Mouse (Mus musculus): Measurements from ENCODE around the gene Slc33a1.

The Slc33a1 gene

DNA sequence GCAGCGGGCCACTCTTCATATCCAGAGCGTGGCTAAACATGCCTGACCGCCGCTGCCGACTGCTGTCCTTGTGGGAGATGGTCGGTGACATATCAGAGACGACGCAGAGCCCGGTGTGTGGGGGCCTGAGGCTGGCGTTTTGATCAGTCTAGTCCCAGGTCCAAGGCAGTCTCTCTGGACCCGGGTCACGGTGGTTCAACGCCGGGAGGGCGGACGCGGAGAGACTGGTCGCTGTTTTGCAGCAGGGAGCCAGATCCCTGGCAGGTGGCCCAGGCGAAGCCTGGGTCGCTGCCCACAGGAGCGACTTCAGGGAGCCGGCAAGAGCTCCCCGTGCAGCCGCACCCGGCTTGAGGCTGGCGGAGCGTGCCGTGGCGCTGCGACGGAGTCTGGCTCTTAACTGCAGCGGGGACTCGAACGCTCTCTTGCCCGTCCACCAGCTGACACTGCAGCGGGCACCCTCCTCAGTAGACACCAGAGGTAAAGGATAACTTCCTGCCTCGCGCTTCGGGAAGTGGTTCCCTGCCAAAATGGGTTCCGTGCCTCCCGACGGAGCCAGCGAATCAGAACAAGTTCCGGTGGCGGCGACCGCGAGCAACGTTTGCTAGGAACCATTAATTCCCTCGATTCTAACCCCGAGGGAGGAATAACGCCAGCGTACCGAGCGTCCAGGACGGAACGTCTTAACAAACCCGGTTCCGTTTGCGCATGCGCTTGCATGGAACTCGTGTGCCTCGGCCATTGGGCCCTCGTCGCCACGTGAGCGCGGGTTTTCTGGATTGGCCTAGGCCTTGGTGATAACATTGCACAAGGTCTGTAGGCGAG is at the start of gene Slc33a1:
Gene Slc33a1 (minus strand): TSS at position 669 of the 822 bp plus-strand sequence.
- peak; percentile 100 for DNase-seq (ENCODE audit: low spot score)

GRCm38 (mm10) chr3:63988722-63989440 is 24.3 kb upstream of the Slc33a1 start:
- DNase-seq (ENCODE audit: low spot score): no peak

DNA sequence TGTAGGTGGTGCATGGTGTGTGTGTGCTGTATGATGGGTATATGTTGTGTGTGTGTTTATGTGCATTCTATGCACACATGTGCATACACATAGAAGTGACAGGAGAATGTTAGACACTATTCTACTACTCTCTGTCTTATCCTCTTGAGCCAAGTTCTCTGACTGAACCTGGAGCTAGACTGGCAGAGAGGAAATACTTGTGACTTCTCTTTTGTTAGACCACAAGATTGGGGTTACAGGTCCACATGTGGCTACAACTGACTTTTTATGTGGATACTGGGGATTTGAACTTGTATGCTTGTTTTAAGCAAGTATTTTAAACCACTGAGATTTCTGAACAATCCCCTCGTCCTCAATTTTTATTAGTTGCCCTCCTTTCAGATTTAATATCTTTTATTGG is 22.1 kb upstream of the Slc33a1 start:
- DNase-seq (ENCODE audit: low spot score): no peak

GRCm38 (mm10) chr3:63977895-63978294 is 13.3 kb upstream of the Slc33a1 start:
- no peak for DNase-seq (ENCODE audit: low spot score)

DNA sequence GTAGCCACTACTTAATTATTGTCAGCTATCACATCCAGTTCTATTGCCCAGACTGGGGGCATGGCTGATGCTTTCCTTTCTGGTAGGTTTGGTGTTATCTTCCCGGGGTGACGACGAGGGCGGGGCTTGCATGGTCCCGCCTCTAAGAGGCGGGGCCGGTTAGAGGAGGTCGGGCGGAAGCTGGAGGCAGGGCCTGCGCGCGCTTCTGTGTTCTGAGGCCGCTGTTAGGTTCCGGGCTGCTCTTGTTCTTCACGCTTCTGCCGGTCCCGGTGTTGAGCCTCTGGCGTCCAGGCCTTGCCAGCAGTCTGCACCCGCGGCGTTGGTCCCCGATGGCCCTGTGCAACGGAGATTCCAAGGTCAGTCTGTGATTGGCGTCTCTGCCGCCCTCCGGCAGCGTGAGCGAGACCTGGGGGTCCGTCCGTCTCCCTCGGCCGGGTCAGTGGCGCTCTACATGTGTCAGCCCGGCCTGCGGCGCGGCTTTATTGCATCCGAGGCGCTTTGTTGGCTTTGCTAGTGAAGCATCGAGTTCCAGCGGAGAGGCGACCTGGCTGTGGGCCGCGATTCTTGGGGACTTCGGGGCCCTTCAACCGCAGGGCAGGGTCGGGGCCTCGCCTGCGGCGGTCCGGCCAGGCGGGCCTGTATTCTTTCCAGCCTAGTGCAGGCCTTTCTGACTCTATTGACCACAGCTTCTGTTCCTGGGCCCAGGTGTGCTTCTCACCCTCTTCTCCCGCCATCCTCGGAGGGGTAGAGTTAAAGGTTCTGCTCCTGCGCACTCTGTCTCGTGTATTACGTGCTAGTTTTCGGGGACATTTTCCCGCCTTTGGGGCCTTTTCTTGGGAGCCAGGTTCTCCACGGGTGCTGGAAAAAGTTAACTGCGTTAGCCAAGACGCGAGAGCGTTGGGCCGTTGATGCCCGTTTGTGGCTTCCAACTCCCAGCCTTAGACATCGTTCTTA is 11.7 kb upstream of the Slc33a1 start, which contains the start of gene Gmps:
Gene Gmps (plus strand): TSS at position 152 of the 954 bp plus-strand sequence.
- peak; percentile 94 for DNase-seq (ENCODE audit: low spot score)

DNA sequence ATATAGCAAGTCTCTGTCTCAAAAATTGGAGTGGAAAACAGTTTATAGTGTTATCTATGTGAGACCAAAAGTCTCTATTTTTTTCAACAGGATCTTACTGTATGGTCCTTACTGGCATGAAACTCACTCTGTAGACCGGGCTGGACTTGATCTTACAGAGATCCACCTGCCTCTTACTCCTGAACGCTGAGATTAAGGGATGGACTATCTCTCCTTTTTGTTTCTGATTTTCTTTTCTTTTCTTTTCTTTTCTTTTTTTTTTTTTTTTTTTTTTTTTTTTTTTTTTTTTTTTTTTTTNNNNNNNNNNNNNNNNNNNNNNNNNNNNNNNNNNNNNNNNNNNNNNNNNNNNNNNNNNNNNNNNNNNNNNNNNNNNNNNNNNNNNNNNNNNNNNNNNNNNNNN is 1.4 kb upstream of the Slc33a1 start:
- no peak for DNase-seq (ENCODE audit: low spot score)

- no peak for DNase-seq (ENCODE audit: low spot score)
Observed at GRCm38 (mm10) chr3:63964922-63965249, 318 bp upstream of the Slc33a1 start.

DNA sequence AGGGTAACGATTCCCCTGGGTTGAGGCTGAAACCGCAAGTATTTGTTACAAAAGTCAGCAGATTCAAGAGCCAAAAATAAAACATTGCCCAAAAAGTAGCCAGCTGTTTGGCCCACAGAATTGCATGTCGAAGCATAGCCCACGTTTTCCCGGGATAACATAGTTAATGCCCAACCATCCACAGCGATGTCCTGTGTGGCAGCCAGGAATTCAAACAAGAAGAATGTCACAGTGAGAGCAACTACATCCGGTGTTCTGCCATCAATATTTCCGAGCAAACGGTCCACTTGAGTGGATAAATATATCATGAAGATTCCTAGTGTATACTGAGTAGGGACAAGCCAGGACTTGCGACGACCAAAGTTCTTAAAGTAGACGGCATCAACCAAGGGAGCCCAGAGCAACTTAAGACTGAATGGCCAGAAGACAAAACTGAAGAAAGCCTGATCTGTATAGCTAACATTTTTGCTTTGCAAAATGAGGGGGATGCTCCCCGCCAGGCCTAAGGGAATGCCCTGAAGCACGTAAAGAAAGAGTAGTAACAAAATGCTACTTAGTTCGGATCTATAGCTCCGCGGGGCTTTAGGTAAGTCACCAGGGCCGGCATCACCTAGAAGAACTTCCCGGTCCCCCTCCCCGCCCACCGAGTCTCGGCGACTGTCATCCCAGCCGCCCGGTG is 1.0 kb downstream of the Slc33a1 start:
- DNase-seq (ENCODE audit: low spot score): no peak

DNA sequence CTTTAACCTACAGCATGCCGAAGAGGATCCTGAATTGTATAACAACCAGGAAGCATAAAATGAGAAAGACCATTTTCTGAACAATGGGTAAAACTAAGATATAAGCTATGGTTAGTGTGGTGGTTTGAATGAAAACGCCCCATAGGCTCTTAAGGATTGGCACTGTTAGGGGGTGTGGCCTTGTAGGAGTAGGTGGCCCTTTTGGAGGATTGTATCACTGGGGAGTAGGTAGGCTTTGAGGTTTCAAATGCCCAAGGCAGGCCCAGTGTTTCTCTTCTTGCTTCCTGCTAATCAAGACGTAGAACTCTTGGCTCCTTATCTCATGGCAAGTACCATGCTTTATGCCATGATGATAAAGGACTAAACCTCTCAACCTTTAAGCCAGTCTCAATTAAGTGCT is 14.7 kb downstream of the Slc33a1 start:
- DNase-seq (ENCODE audit: low spot score): no peak

GRCm38 (mm10) chr3:63941204-63941850 is 23.2 kb downstream of the Slc33a1 start:
- no peak for DNase-seq (ENCODE audit: low spot score)

DNA sequence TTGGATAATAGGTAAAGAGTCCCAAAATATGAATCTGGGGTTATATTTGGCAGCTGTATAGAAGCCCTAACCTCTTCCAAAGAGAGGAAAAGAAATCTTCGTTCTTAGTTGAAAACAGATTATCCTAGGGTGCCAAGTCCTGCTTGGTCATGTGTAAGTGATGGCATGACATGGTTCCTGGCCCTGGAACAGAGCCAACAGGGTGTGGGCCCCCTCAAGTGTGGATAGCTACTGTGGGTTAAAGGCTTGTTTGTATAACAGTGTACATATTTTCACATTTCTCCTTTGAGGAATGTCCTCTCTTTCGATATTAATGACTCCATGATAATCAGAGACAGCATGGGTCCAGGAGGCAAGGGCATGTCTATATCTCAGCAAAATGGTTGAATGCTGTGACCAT is 25.6 kb downstream of the Slc33a1 start:
- no peak for DNase-seq (ENCODE audit: low spot score)

DNA sequence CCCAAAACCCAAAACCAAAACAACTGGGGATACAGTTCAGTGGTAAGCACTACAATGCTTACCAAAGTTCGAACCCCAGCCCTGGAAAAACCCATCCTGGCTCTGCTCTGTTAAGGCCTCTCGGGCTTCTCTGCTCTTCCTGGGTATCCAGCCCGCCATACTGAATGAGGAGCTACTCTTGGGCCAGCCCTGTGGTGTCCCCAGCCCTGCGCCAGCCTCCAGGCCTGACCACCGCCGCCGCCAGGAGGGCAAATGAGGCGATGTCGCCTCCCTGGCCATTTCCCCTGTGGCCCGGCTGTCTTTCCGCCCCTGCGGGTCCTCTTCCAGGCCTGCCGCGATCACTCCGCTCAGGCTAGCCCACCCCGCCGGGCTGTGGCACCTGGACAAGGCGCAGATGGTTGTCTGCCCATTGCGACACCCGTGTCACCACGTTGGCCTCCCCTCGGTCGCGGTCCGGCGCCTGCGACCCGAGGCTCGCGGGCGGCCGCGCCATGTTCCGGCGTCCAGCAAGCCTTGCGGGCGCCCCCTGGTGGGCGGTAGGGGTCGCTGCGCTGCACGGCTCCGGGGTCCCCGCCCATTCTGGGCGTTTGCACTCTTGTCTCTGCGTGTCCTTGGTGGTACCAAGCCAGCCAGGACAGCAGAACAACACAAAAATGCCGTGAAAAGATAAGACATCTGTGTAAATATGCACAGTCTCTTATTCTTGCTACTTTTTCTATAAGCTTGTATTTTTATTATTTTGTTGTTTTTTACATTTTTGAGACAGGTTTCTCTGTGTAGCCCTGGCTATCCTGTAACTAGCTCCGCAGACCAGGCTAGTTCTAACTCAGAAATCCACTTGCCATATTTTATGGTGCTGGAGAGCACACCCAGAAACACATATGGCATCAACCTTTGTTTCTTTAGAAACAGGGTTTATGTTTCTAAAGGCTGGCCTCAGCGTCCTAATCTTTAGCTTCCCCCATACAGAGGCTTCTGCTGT is 35.4 kb downstream of the Slc33a1 start, which contains the start of gene E130311K13Rik:
Gene E130311K13Rik (minus strand): TSS at position 595 of the 982 bp plus-strand sequence.
- DNase-seq (ENCODE audit: low spot score): peak; percentile 91

DNA sequence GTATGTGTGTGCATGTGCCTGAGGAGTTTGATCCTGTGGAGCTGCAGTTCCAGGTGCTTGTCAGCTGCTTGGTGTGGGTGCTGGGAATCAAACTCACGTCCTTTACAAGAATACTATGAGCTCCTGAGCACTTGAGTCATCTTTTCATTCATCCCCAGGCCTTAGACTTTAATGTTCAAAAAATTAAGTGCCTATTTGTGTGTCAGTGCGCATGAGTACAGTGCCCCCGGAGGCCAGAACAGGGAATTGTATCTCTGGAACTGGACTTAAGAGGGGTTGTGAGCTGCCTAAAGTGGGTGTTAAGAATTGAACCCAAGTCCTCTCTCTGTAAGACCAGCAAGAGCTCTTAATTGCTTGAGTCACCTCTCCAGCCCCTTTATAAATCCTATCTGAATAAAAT is 44.9 kb downstream of the Slc33a1 start:
- peak; percentile 23 for DNase-seq (ENCODE audit: low spot score)

GRCm38 (mm10) chr3:63910301-63910700 is 54.3 kb downstream of the Slc33a1 start:
- DNase-seq (ENCODE audit: low spot score): no peak

GRCm38 (mm10) chr3:63905241-63905640 is 59.3 kb downstream of the Slc33a1 start:
- peak; percentile 16 for DNase-seq (ENCODE audit: low spot score)

DNA sequence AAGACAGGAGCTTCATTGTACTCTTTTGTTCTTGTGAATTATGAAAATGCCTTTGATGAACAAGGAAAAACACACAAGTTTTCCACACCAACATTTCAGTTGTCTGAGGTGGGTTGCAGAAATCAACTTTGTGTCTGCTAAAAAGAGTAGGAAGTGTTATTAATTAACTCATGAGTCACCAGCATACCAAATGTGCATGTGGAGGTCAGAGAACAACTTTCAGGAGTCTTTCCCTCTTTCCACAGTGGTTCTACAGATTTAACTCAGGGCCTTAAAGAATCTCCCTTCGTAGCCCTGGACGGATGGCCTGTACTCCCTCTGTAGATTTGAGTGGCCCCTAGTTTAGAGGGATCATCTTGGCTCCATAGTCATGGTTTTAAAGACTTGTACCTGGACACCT is 60.4 kb downstream of the Slc33a1 start:
- DNase-seq (ENCODE audit: low spot score): no peak

DNA sequence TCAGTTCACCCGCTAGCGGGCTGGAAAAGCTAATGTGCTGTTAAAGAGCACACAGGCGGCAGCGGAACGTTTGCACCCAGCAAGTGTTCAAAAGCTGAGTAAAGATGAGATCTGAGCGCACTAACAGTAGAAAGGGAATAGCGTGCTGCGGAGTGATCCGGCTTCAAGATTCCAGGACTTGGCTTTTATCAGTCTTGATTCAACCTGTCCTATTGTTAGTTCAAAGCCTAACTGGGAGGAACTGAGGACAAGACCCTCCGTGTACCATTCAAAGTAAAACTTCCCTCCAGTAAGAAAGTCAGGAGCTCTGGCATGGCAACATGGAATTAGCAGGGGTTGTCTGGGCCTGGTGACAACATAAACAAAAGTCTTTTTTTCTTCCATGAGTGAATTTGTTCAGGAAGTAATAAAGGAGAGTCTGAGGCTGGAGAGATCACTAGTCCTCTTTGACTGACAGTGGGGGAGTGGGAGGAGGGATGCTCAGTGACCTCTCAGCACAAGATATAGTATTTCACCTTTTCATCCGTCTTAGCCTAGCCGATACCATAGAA is 64.5 kb downstream of the Slc33a1 start:
- no peak for DNase-seq (ENCODE audit: low spot score)

GRCm38 (mm10) chr3:63899309-63899695 is 65.3 kb downstream of the Slc33a1 start, which contains the start of gene Plch1:
Gene Plch1 (minus strand): TSS chr3:63899472.
- DNase-seq (ENCODE audit: low spot score): peak; percentile 53

GRCm38 (mm10) chr3:63898581-63899308 is 65.8 kb downstream of the Slc33a1 start:
- DNase-seq (ENCODE audit: low spot score): peak; percentile 81

All from urinary bladder, postnatal 14 days (tissue).